Mouse (Mus musculus) heart, embryonic 11.5 days (tissue): ENCODE measurements at regions not wholly inside any gene's neighbourhood (a gene's known extent, or its start where the extent isn't known, plus 50 kb on each side); places are given as distances from the start of the nearest gene placed in this dataset.

Experiments used
- ATAC-seq: fragments of 200-750 bp; cut with Nextera tagmentation; replicated peaks from 2 replicates; pipeline ENCODE4 v1.8.0; 2017; ENCODE audit warnings: moderate library complexity; ENCODE audit not compliant: insufficient number of reproducible peaks, low FRiP score, low TSS enrichment
- H3K27ac ChIP-seq: fragments of 300-500 bp; sonication (generic); 2 replicates; pipeline ENCODE4 v1.5.1; 2014; ENCODE audit warnings: mild to moderate bottlenecking, low read depth, low read length
- H3K27me3 ChIP-seq: fragments of 300-500 bp; sonication (generic); 2 replicates; pipeline ENCODE4 v1.6.1; 2014; ENCODE audit warnings: mild to moderate bottlenecking, low read length, mixed read lengths; ENCODE audit not compliant: control insufficient read depth, insufficient read depth
- H3K36me3 ChIP-seq: fragments of 300-500 bp; sonication (generic); 2 replicates; pipeline ENCODE4 v1.6.1; 2014; ENCODE audit warnings: mild to moderate bottlenecking, low read length, moderate library complexity, mixed read lengths; ENCODE audit not compliant: control insufficient read depth, insufficient read depth
- H3K4me1 ChIP-seq: fragments of 300-500 bp; sonication (generic); 2 replicates; pipeline ENCODE4 v1.6.1; 2014; ENCODE audit warnings: low read length; ENCODE audit not compliant: control insufficient read depth, insufficient read depth
- H3K4me2 ChIP-seq: fragments of 300-500 bp; sonication (generic); 2 replicates; pipeline ENCODE4 v1.6.1; 2014; ENCODE audit warnings: mild to moderate bottlenecking, moderate library complexity
- H3K4me3 ChIP-seq: fragments of 300-500 bp; sonication (generic); 2 replicates; pipeline ENCODE4 v1.5.1; 2014; ENCODE audit warnings: low read depth, low read length
- H3K9ac ChIP-seq: fragments of 300-500 bp; sonication (generic); 2 replicates; pipeline ENCODE4 v1.6.1; 2014; ENCODE audit warnings: mild to moderate bottlenecking, low read depth, low read length, moderate library complexity
- H3K9me3 ChIP-seq: fragments of 300-500 bp; sonication (generic); replicated peaks from 2 replicates; pipeline ENCODE4 v1.6.1; 2016; ENCODE audit warnings: low read length; ENCODE audit not compliant: control insufficient read depth
- WGBS: fragments of 180-500 bp; shearing (Covaris S2); extraction: QIAGEN DNeasy Blood & Tissue Kit; methylation state at CpG from one replicate; pipeline ENCODE4 v1.1.7; 2014; ENCODE audit not compliant: insufficient replicate concordance; 5-methylcytosine and 5-hydroxymethylcytosine counted together

- H3K27me3 ChIP-seq, result no peaks in the 10 kb centered on the region
- H3K27ac ChIP-seq, result no peak overlapping the region
- no peak for ATAC-seq
- H3K4me1 ChIP-seq, result peaks cover 6% of the 10 kb centered on the region; the same call in 1 of the 2 replicates
- no peaks in the 10 kb centered on the region for H3K36me3 ChIP-seq
- no peaks in the 10 kb centered on the region for H3K9me3 ChIP-seq
- no peak overlapping the region for H3K4me2 ChIP-seq
- H3K4me3 ChIP-seq, result no peak overlapping the region
- WGBS, result 30% methylated on average over 3 of the region's 3 CpGs
- no peak overlapping the region for H3K9ac ChIP-seq
Observed at GRCm38 (mm10) chr10:111827246-111827645, 145.2 kb upstream of the Krr1 start.

GRCm38 (mm10) chr10:111827930-111828329 lies 144.5 kb upstream of the Krr1 start:
- H3K4me3 ChIP-seq, result no peak overlapping the region
- H3K9ac ChIP-seq, result no peak overlapping the region
- H3K27me3 ChIP-seq, result no peaks in the 10 kb centered on the region
- no peak overlapping the region for H3K4me2 ChIP-seq
- H3K4me1 ChIP-seq, result peaks cover 6% of the 10 kb centered on the region; the same call in 1 of the 2 replicates
- 82% methylated on average over 4 of the region's 4 CpGs for WGBS
- ATAC-seq, result no peak
- no peak overlapping the region for H3K27ac ChIP-seq
- H3K9me3 ChIP-seq, result no peaks in the 10 kb centered on the region
- no peaks in the 10 kb centered on the region for H3K36me3 ChIP-seq

- Histone ChIP-seq H3K4me3 (no peak overlapping the region), H3K27me3 (no peaks in the 10 kb centered on the region), H3K4me2 (no peak overlapping the region), H3K27ac (no peak overlapping the region), H3K36me3 (no peaks in the 10 kb centered on the region), H3K4me1 (peaks cover 6% of the 10 kb centered on the region; the same call in 1 of the 2 replicates), H3K9ac (no peak overlapping the region), H3K9me3 (no peaks in the 10 kb centered on the region)
- WGBS, result 90% methylated on average over 4 of the region's 4 CpGs
- no peak for ATAC-seq
Observed at GRCm38 (mm10) chr10:111828610-111829009, 143.9 kb upstream of the Krr1 start.

GRCm38 (mm10) chr10:111829291-111829690 lies 143.2 kb upstream of the Krr1 start:
- H3K27me3 ChIP-seq, result no peaks in the 10 kb centered on the region
- H3K4me2 ChIP-seq, result no peak overlapping the region
- WGBS, result 84% methylated on average over 2 of the region's 2 CpGs
- no peaks in the 10 kb centered on the region for H3K36me3 ChIP-seq
- peaks cover 6% of the 10 kb centered on the region; the same call in 1 of the 2 replicates for H3K4me1 ChIP-seq
- no peak overlapping the region for H3K27ac ChIP-seq
- H3K9me3 ChIP-seq, result no peaks in the 10 kb centered on the region
- ATAC-seq, result no peak
- no peak overlapping the region for H3K4me3 ChIP-seq
- no peak overlapping the region for H3K9ac ChIP-seq

GRCm38 (mm10) chr10:111831105-111831504 lies 141.4 kb upstream of the Krr1 start:
- Histone ChIP-seq H3K9me3 (no peaks in the 10 kb centered on the region), H3K4me3 (no peak overlapping the region), H3K4me2 (no peak overlapping the region), H3K4me1 (peaks cover 1% of the 10 kb centered on the region; the same call in 1 of the 2 replicates), H3K27ac (no peak overlapping the region), H3K9ac (no peak overlapping the region), H3K36me3 (no peaks in the 10 kb centered on the region), H3K27me3 (no peaks in the 10 kb centered on the region)
- ATAC-seq, result no peak
- WGBS, result 63% methylated on average over 1 of the region's 1 CpGs

GRCm38 (mm10) chr10:111833611-111834010 lies 138.9 kb upstream of the Krr1 start:
- 86% methylated on average over 2 of the region's 2 CpGs for WGBS
- H3K4me1 ChIP-seq, result no peaks in the 10 kb centered on the region
- no peak overlapping the region for H3K27ac ChIP-seq
- H3K36me3 ChIP-seq, result no peaks in the 10 kb centered on the region
- no peak overlapping the region for H3K4me3 ChIP-seq
- no peak overlapping the region for H3K4me2 ChIP-seq
- no peak overlapping the region for H3K9ac ChIP-seq
- no peaks in the 10 kb centered on the region for H3K9me3 ChIP-seq
- no peak for ATAC-seq
- no peaks in the 10 kb centered on the region for H3K27me3 ChIP-seq

GRCm38 (mm10) chr10:111834280-111834679 lies 138.2 kb upstream of the Krr1 start:
- H3K4me2 ChIP-seq, result no peak overlapping the region
- ATAC-seq, result no peak

GRCm38 (mm10) chr10:111834925-111835823 lies 137.3 kb upstream of the Krr1 start:
- Histone ChIP-seq H3K27ac (no peak overlapping the region), H3K4me1 (no peaks in the 10 kb centered on the region), H3K4me3 (no peak overlapping the region), H3K9ac (no peak overlapping the region), H3K36me3 (no peaks in the 10 kb centered on the region), H3K9me3 (no peaks in the 10 kb centered on the region), H3K27me3 (no peaks in the 10 kb centered on the region), H3K4me2 (no peak overlapping the region)
- ATAC-seq, result no peak
- 36% methylated on average over 11 of the region's 11 CpGs for WGBS

More at GRCm38 (mm10) chr10:111834280-111834679, 138.2 kb upstream of the Krr1 start:
- Histone ChIP-seq H3K9ac (no peak overlapping the region), H3K4me1 (no peaks in the 10 kb centered on the region), H3K27ac (no peak overlapping the region), H3K36me3 (no peaks in the 10 kb centered on the region), H3K9me3 (no peaks in the 10 kb centered on the region), H3K27me3 (no peaks in the 10 kb centered on the region), H3K4me3 (no peak overlapping the region)
- WGBS, result 44% methylated on average over 5 of the region's 5 CpGs

- 69% methylated on average over 5 of the region's 5 CpGs for WGBS
- Histone ChIP-seq H3K9ac (no peak overlapping the region), H3K9me3 (no peaks in the 10 kb centered on the region), H3K27ac (no peak overlapping the region), H3K36me3 (no peaks in the 10 kb centered on the region), H3K4me1 (no peaks in the 10 kb centered on the region), H3K4me2 (no peak overlapping the region), H3K27me3 (no peaks in the 10 kb centered on the region), H3K4me3 (no peak overlapping the region)
- no peak for ATAC-seq
Observed at GRCm38 (mm10) chr10:111836191-111836590, 136.3 kb upstream of the Krr1 start.
